Mouse (Mus musculus) liver, embryonic 14.5 days (tissue): Measurements from ENCODE around the gene Zdhhc18. TPM values are rescaled to one million over a fixed set of nuclear protein-coding genes. Genes with fewer than 3 reads are reported as not detected.

Experiments used
- ATAC-seq: fragments of 200-750 bp; cut with Nextera tagmentation; 2 replicates; pipeline ENCODE4 v1.8.0; 2017; ENCODE audit warnings: moderate number of reproducible peaks, mild to moderate bottlenecking, moderate library complexity; ENCODE audit not compliant: insufficient read depth
- DNase-seq, 3 experiments: peaks; one replicate each; pipeline ENCODE4 v3.0.0-alpha.2; 2012 to 2013; ENCODE audit warnings: low read depth in 3 of 3, low spot score in 3 of 3
- H3K27ac ChIP-seq: fragments of 300-500 bp; sonication (generic); 2 replicates; pipeline ENCODE4 v1.5.1; 2014; ENCODE audit warnings: moderate library complexity, mild to moderate bottlenecking, control low read depth, inconsistent platforms
- H3K27me3 ChIP-seq: fragments of 300-500 bp; sonication (generic); 2 replicates; pipeline ENCODE4 v1.6.1; 2014; ENCODE audit warnings: mild to moderate bottlenecking, low read length, moderate library complexity; ENCODE audit not compliant: control insufficient read depth, insufficient read depth
- H3K36me3 ChIP-seq: fragments of 300-500 bp; sonication (generic); replicated peaks from 2 replicates; pipeline ENCODE4 v1.6.1; 2014; ENCODE audit warnings: low read depth; ENCODE audit not compliant: control insufficient read depth, insufficient read depth
- H3K4me1 ChIP-seq, 2 experiments: fragments of 200-500 bp in 1 of 2; fragments of 300-500 bp in 1 of 2; sonication (generic) in 1 of 2; replicated peaks; 2 replicates each; pipeline ENCODE4 v1.6.1; 2012 to 2014; ENCODE audit warnings: antibody characterized with exemption in 1 of 2, inconsistent platforms in 1 of 2, low read length in 1 of 2; ENCODE audit not compliant: control insufficient read depth in 2 of 2, insufficient read depth in 2 of 2
- H3K4me2 ChIP-seq: fragments of 300-500 bp; sonication (generic); 2 replicates; pipeline ENCODE4 v1.6.1; 2014; ENCODE audit warnings: low read depth, mild to moderate bottlenecking, control low read depth, moderate library complexity
- H3K4me3 ChIP-seq, 2 experiments: fragments of 200-500 bp in 1 of 2; fragments of 300-500 bp in 1 of 2; sonication (generic) in 1 of 2; 2 replicates each; pipeline ENCODE4 v1.5.1; 2012 to 2014; ENCODE audit warnings: low read depth in 2 of 2, low read length in 2 of 2, mild to moderate bottlenecking in 2 of 2, control low read depth in 1 of 2, inconsistent platforms in 1 of 2, moderate library complexity in 1 of 2; ENCODE audit not compliant: insufficient read depth in 1 of 2
- H3K9ac ChIP-seq: fragments of 300-500 bp; sonication (generic); replicated peaks from 2 replicates; pipeline ENCODE4 v1.6.1; 2014; ENCODE audit warnings: mild to moderate bottlenecking, control low read depth, moderate library complexity
- H3K9me3 ChIP-seq: fragments of 300-500 bp; sonication (generic); 2 replicates; pipeline ENCODE4 v1.6.1; 2016; ENCODE audit warnings: low read length, mixed read lengths; ENCODE audit not compliant: control insufficient read depth
- CTCF ChIP-seq: IDR thresholded peaks from 2 replicates; pipeline ENCODE4 v1.5.1; 2016; ENCODE audit warnings: antibody characterized with exemption, low read depth, control low read depth
- EP300 ChIP-seq: IDR thresholded peaks from 2 replicates; pipeline ENCODE4 v1.6.1; 2016; ENCODE audit warnings: antibody characterized with exemption, low read depth
- WGBS: fragments of 180-500 bp; shearing (Covaris S2); extraction: QIAGEN DNeasy Blood & Tissue Kit; methylation state at CpG from one replicate; pipeline ENCODE4 v1.1.7; 2014; ENCODE audit not compliant: insufficient replicate concordance; 5-methylcytosine and 5-hydroxymethylcytosine counted together
- polyA plus RNA-seq, 2 experiments: library from polyadenylated mRNA; depleted of rRNA in 1 of 2; stranded (reverse) in 1 of 2; unstranded in 1 of 2; fragments of >200 nt; fragmentation: Nextera tagmentation in 1 of 2; extraction: Ambion mirVana in 1 of 2; gene quantifications; 2 replicates each; pipeline versions ENCODE4 v1.2.1 to v1.2.3; 2012 to 2014

Zdhhc18 gene
- 3.8 and 3.9 TPM in 2 replicates for polyA plus RNA-seq (2012; rRNA removed)
- polyA plus RNA-seq (2014; fragmentation: Nextera tagmentation; extraction: Ambion mirVana): 0.58 and 0.90 TPM in 2 replicates

GRCm38 (mm10) chr4:133649989-133650699 lies at the start of gene Zdhhc18:
Zdhhc18 (minus strand) TSS chr4:133650154.
- peak within 1 kb of the TSS; percentile 41 to 46 for H3K4me3 ChIP-seq
- no peaks in the 10 kb centered on the region for H3K36me3 ChIP-seq
- WGBS: 27% methylated on average over 7 of the region's 7 CpGs
- peak within 1 kb of the TSS; percentile 24 for H3K9ac ChIP-seq
- TF ChIP-seq EP300 (no peak), CTCF (peak; percentile 92)
- H3K4me1 ChIP-seq: no peaks in the 10 kb centered on the region; a peak in 2 of 4 replicates
- DNase-seq (peak in 2 of 3 experiments; percentile 58 to 61), ATAC-seq (peak; percentile 69; the same call in 1 of the 2 replicates)
- peak within 1 kb of the TSS; percentile 57 for H3K4me2 ChIP-seq
- H3K9me3 ChIP-seq: no peaks in the 10 kb centered on the region
- H3K27ac ChIP-seq: no peak within 1 kb of the TSS
- H3K27me3 ChIP-seq: no peaks in the 10 kb centered on the region

DNA sequence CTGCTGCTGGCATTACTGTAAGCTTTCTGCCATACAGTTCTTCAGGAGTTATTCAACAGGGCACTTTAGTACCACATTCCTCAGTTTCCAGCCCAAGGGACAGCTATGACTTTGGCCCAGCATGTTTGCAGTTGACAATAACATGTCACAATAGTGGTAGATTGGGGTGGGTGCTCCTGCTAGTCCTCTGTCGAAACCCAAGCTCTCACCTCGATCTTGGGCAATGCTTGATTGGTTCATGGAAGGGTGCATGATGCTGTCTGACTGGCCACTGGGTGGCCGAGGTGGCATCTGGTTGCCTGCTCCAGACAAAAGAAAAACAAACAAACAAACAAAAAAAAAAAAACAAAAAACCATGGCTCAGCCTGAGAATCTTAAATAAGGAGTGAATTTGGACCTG lies 45.4 kb upstream of the Zdhhc18 start:
- WGBS: 74% methylated on average over 3 of the region's 3 CpGs
- Histone ChIP-seq H3K36me3 (peaks cover 63% of the 10 kb centered on the region), H3K4me1 (no peaks in the 10 kb centered on the region), H3K9me3 (no peaks in the 10 kb centered on the region), H3K27ac (no peak overlapping the region), H3K9ac (no peak overlapping the region), H3K4me3 (no peak overlapping the region), H3K27me3 (no peaks in the 10 kb centered on the region), H3K4me2 (no peak overlapping the region)
- ATAC-seq: no peak
- TF ChIP-seq EP300: no peak
- no peak for TF ChIP-seq CTCF
- no peak for DNase-seq

GRCm38 (mm10) chr4:133690252-133690651 lies 40.3 kb upstream of the Zdhhc18 start:
- no peak for TF ChIP-seq EP300
- TF ChIP-seq CTCF: no peak
- Histone ChIP-seq H3K9me3 (no peaks in the 10 kb centered on the region), H3K4me2 (no peak overlapping the region), H3K36me3 (peaks cover 98% of the 10 kb centered on the region), H3K27me3 (no peaks in the 10 kb centered on the region), H3K27ac (no peak overlapping the region), H3K9ac (no peak overlapping the region), H3K4me1 (no peaks in the 10 kb centered on the region), H3K4me3 (no peak overlapping the region)
- no peak for ATAC-seq
- DNase-seq: no peak
- 47% methylated on average over 5 of the region's 5 CpGs for WGBS

- Histone ChIP-seq H3K9ac (no peak overlapping the region), H3K9me3 (no peaks in the 10 kb centered on the region), H3K27me3 (no peaks in the 10 kb centered on the region), H3K4me2 (no peak overlapping the region), H3K36me3 (peaks cover 98% of the 10 kb centered on the region), H3K4me3 (no peak overlapping the region), H3K27ac (no peak overlapping the region), H3K4me1 (no peaks in the 10 kb centered on the region)
- no peak for DNase-seq
- 86% methylated on average over 7 of the region's 7 CpGs for WGBS
- ATAC-seq: no peak
- TF ChIP-seq EP300 (no peak), CTCF (no peak)
These were observed 38.6 kb upstream of the Zdhhc18 start for GRCm38 (mm10) chr4:133688417-133689067.

- H3K4me1 ChIP-seq: peaks cover 0 to 2% of the 10 kb centered on the region in 2 experiments; a peak in 1 of 4 replicates
- no peak overlapping the region for H3K9ac ChIP-seq
- no peak overlapping the region for H3K4me2 ChIP-seq
- 85% methylated on average over 5 of the region's 5 CpGs for whole genome bisulfite sequencing
- no peak for TF ChIP-seq EP300
- no peak for TF ChIP-seq CTCF
- DNase-seq (no peak), ATAC-seq (no peak)
- peaks cover 96% of the 10 kb centered on the region for H3K36me3 ChIP-seq
- no peaks in the 10 kb centered on the region for H3K9me3 ChIP-seq
- no peak overlapping the region for H3K4me3 ChIP-seq
- no peak overlapping the region for H3K27ac ChIP-seq
- H3K27me3 ChIP-seq: no peaks in the 10 kb centered on the region
These were observed 37.2 kb upstream of the Zdhhc18 start for GRCm38 (mm10) chr4:133687126-133687525.
